Mouse (Mus musculus) heart, embryonic 15.5 days (tissue): ENCODE measurements around the gene Exoc3l2. TPM values are rescaled to one million over a fixed set of nuclear protein-coding genes. Genes with fewer than 3 reads are reported as not detected.

Experiments
- ATAC-seq: fragments of 200-750 bp; cut with Nextera tagmentation; replicated peaks from 2 replicates; pipeline ENCODE4 v1.8.0; 2017; ENCODE audit warnings: low read depth, moderate TSS enrichment; ENCODE audit not compliant: insufficient number of reproducible peaks, insufficient read depth, low FRiP score
- H3K27ac ChIP-seq: fragments of 300-500 bp; sonication (generic); 2 replicates; pipeline ENCODE4 v1.5.1; 2015; ENCODE audit warnings: mild to moderate bottlenecking, inconsistent platforms
- H3K27me3 ChIP-seq: fragments of 300-500 bp; sonication (generic); 2 replicates; pipeline ENCODE4 v1.6.1; 2015; ENCODE audit warnings: inconsistent platforms
- H3K36me3 ChIP-seq: fragments of 300-500 bp; sonication (generic); 2 replicates; pipeline ENCODE4 v1.6.1; 2015; ENCODE audit warnings: mild to moderate bottlenecking, inconsistent platforms
- H3K4me1 ChIP-seq: fragments of 300-500 bp; sonication (generic); replicated peaks from 2 replicates; pipeline ENCODE4 v1.6.1; 2015; ENCODE audit warnings: inconsistent platforms
- H3K4me2 ChIP-seq: fragments of 300-500 bp; sonication (generic); 2 replicates; pipeline ENCODE4 v1.6.1; 2015; ENCODE audit warnings: inconsistent platforms, mild to moderate bottlenecking, moderate library complexity
- H3K4me3 ChIP-seq: fragments of 300-500 bp; sonication (generic); 2 replicates; pipeline ENCODE4 v1.5.1; 2015; ENCODE audit warnings: mild to moderate bottlenecking, inconsistent platforms
- H3K9ac ChIP-seq: fragments of 300-500 bp; sonication (generic); 2 replicates; pipeline ENCODE4 v1.6.1; 2015; ENCODE audit warnings: mild to moderate bottlenecking, inconsistent platforms
- H3K9me3 ChIP-seq: fragments of 300-500 bp; sonication (generic); replicated peaks from 2 replicates; pipeline ENCODE4 v1.6.1; 2016; ENCODE audit warnings: inconsistent platforms
- WGBS: fragments of 180-500 bp; shearing (Covaris S2); methylation state at CpG from one replicate; pipeline ENCODE4 v1.1.7; 2015; ENCODE audit warnings: mixed read lengths; 5-methylcytosine and 5-hydroxymethylcytosine counted together
- polyA plus RNA-seq: library from polyadenylated mRNA; unstranded; fragments of >200 nt; fragmentation: Nextera tagmentation; extraction: Ambion mirVana; gene quantifications from 2 replicates; pipeline ENCODE4 v1.2.1, GENCODE M21; 2015

The Exoc3l2 gene
- polyA plus RNA-seq, 1 experiment from 2014 or later: 0.91 TPM

GRCm38 (mm10) chr7:19491731-19492130 is 28.6 kb downstream of the Exoc3l2 start:
- peaks cover 29% of the 10 kb centered on the region for H3K4me1 ChIP-seq
- ATAC-seq: no peak
- H3K27ac ChIP-seq: 0 out of 2 replicates have a peak overlapping the region, but pooled peaks have one; percentile 21
- peak overlapping the region; percentile 43 for H3K4me3 ChIP-seq
- H3K9me3 ChIP-seq: no peaks in the 10 kb centered on the region
- peak overlapping the region; percentile 53 for H3K9ac ChIP-seq
- H3K27me3 ChIP-seq: peaks cover 47% of the 10 kb centered on the region
- 3% methylated on average over 26 of the region's 26 CpGs for WGBS
- peak overlapping the region; percentile 72 for H3K4me2 ChIP-seq
- no peaks in the 10 kb centered on the region for H3K36me3 ChIP-seq

- Histone ChIP-seq H3K27ac (no peak overlapping the region), H3K4me2 (no peak overlapping the region), H3K9ac (no peak overlapping the region), H3K9me3 (no peaks in the 10 kb centered on the region), H3K4me1 (peaks cover 24% of the 10 kb centered on the region), H3K27me3 (peaks cover 18% of the 10 kb centered on the region), H3K4me3 (no peak overlapping the region), H3K36me3 (no peaks in the 10 kb centered on the region)
- no peak for ATAC-seq
- 73% methylated on average over 25 of the region's 25 CpGs for WGBS
Measured at GRCm38 (mm10) chr7:19494751-19495474, 31.8 kb downstream of the Exoc3l2 start.

- H3K4me2 ChIP-seq: no peak overlapping the region
- H3K4me1 ChIP-seq: peaks cover 24% of the 10 kb centered on the region
- 60% methylated on average over 20 of the region's 20 CpGs for WGBS
- ATAC-seq: no peak
- H3K27ac ChIP-seq: no peak overlapping the region
- no peaks in the 10 kb centered on the region for H3K9me3 ChIP-seq
- H3K27me3 ChIP-seq: peaks cover 12% of the 10 kb centered on the region
- no peak overlapping the region for H3K9ac ChIP-seq
- H3K4me3 ChIP-seq: no peak overlapping the region
- no peaks in the 10 kb centered on the region for H3K36me3 ChIP-seq
Measured at GRCm38 (mm10) chr7:19495521-19496213, 32.5 kb downstream of the Exoc3l2 start.

- no peak overlapping the region for H3K4me2 ChIP-seq
- H3K4me1 ChIP-seq: peaks cover 24% of the 10 kb centered on the region
- H3K27me3 ChIP-seq: peaks cover 7% of the 10 kb centered on the region
- no peak overlapping the region for H3K9ac ChIP-seq
- WGBS: 75% methylated on average over 5 of the region's 5 CpGs
- H3K4me3 ChIP-seq: no peak overlapping the region
- H3K9me3 ChIP-seq: no peaks in the 10 kb centered on the region
- no peak for ATAC-seq
- H3K36me3 ChIP-seq: no peaks in the 10 kb centered on the region
- H3K27ac ChIP-seq: no peak overlapping the region
Measured at GRCm38 (mm10) chr7:19496214-19496555, 33.1 kb downstream of the Exoc3l2 start.

GRCm38 (mm10) chr7:19498326-19498725 is 35.2 kb downstream of the Exoc3l2 start:
- WGBS: 60% methylated on average over 4 of the region's 4 CpGs
- no peaks in the 10 kb centered on the region for H3K9me3 ChIP-seq
- ATAC-seq: no peak

GRCm38 (mm10) chr7:19500420-19501363 is 37.6 kb downstream of the Exoc3l2 start:
- no peak overlapping the region for H3K27ac ChIP-seq
- no peak overlapping the region for H3K9ac ChIP-seq
- H3K4me2 ChIP-seq: no peak overlapping the region
- H3K27me3 ChIP-seq: no peaks in the 10 kb centered on the region
- WGBS: 66% methylated on average over 12 of the region's 12 CpGs
- no peaks in the 10 kb centered on the region for H3K9me3 ChIP-seq
- H3K36me3 ChIP-seq: no peaks in the 10 kb centered on the region
- H3K4me3 ChIP-seq: no peak overlapping the region
- H3K4me1 ChIP-seq: peaks cover 6% of the 10 kb centered on the region
- ATAC-seq: no peak

More at GRCm38 (mm10) chr7:19498326-19498725, 35.2 kb downstream of the Exoc3l2 start:
- H3K9ac ChIP-seq: no peak overlapping the region
- no peak overlapping the region for H3K4me2 ChIP-seq
- H3K27ac ChIP-seq: no peak overlapping the region
- peaks cover 11% of the 10 kb centered on the region for H3K4me1 ChIP-seq
- no peaks in the 10 kb centered on the region for H3K27me3 ChIP-seq
- no peaks in the 10 kb centered on the region for H3K36me3 ChIP-seq
- H3K4me3 ChIP-seq: no peak overlapping the region

GRCm38 (mm10) chr7:19501658-19502057 is 38.5 kb downstream of the Exoc3l2 start:
- no peaks in the 10 kb centered on the region for H3K36me3 ChIP-seq
- H3K9ac ChIP-seq: no peak overlapping the region
- no peak overlapping the region for H3K4me2 ChIP-seq
- H3K4me1 ChIP-seq: peaks cover 7% of the 10 kb centered on the region
- WGBS: 76% methylated on average over 4 of the region's 4 CpGs
- no peak overlapping the region for H3K27ac ChIP-seq
- no peak for ATAC-seq
- no peaks in the 10 kb centered on the region for H3K27me3 ChIP-seq
- H3K4me3 ChIP-seq: no peak overlapping the region
- no peaks in the 10 kb centered on the region for H3K9me3 ChIP-seq

- H3K4me2 ChIP-seq: no peak overlapping the region
- no peaks in the 10 kb centered on the region for H3K9me3 ChIP-seq
- no peak for ATAC-seq
- H3K4me1 ChIP-seq: peaks cover 19% of the 10 kb centered on the region
- no peak overlapping the region for H3K27ac ChIP-seq
- no peaks in the 10 kb centered on the region for H3K27me3 ChIP-seq
- H3K36me3 ChIP-seq: no peaks in the 10 kb centered on the region
- H3K4me3 ChIP-seq: no peak overlapping the region
- H3K9ac ChIP-seq: no peak overlapping the region
- 21% methylated on average over 5 of the region's 5 CpGs for WGBS
Measured at GRCm38 (mm10) chr7:19503481-19504068, 40.4 kb downstream of the Exoc3l2 start.

- WGBS: 36% methylated on average over 6 of the region's 6 CpGs
- no peak overlapping the region for H3K4me3 ChIP-seq
- peaks cover 28% of the 10 kb centered on the region for H3K4me1 ChIP-seq
- ATAC-seq: no peak
- no peak overlapping the region for H3K9ac ChIP-seq
- H3K27me3 ChIP-seq: no peaks in the 10 kb centered on the region
- no peak overlapping the region for H3K27ac ChIP-seq
- H3K9me3 ChIP-seq: no peaks in the 10 kb centered on the region
- peak overlapping the region; percentile 90; the same call in 1 of the 2 replicates for H3K4me2 ChIP-seq
- no peaks in the 10 kb centered on the region for H3K36me3 ChIP-seq
Measured at GRCm38 (mm10) chr7:19506326-19506725, 43.2 kb downstream of the Exoc3l2 start.

GRCm38 (mm10) chr7:19506969-19507611 is 44.0 kb downstream of the Exoc3l2 start:
- H3K27ac ChIP-seq: no peak overlapping the region
- H3K9me3 ChIP-seq: no peaks in the 10 kb centered on the region
- H3K36me3 ChIP-seq: no peaks in the 10 kb centered on the region
- H3K4me1 ChIP-seq: peaks cover 28% of the 10 kb centered on the region
- H3K27me3 ChIP-seq: no peaks in the 10 kb centered on the region
- H3K4me3 ChIP-seq: peak overlapping the region; percentile 88
- 1% methylated on average over 68 of the region's 71 CpGs for WGBS
- H3K4me2 ChIP-seq: peak overlapping the region; percentile 90
- H3K9ac ChIP-seq: peak overlapping the region; percentile 59
- ATAC-seq: no peak
